Mouse (Mus musculus): ENCODE measurements around the gene Cd22.

The Cd22 gene

DNA sequence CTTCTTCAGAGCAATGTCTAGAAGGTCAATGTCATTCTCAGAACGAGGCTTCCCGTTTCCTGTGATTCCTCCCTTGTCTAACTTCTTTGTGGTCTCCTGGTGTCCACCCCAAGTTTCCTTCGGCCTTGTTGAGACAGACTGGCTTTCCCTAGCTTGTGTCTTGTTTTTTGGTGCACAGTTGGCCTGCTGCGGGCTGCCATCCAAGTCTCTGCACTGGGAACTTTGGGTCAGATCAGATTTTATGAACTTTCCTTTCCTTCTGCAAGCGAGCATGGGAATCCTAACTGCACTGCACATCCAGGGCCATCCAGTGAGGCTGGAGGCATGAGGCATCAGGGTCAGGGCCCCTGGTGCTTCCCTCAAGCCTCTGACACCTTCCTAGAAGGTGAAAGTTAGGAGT is 58.6 kb downstream of the Cd22 start:
- DNase-seq (ENCODE audit: low read depth in 1 of 2, low spot score in 2 of 2) = no peak

DNA sequence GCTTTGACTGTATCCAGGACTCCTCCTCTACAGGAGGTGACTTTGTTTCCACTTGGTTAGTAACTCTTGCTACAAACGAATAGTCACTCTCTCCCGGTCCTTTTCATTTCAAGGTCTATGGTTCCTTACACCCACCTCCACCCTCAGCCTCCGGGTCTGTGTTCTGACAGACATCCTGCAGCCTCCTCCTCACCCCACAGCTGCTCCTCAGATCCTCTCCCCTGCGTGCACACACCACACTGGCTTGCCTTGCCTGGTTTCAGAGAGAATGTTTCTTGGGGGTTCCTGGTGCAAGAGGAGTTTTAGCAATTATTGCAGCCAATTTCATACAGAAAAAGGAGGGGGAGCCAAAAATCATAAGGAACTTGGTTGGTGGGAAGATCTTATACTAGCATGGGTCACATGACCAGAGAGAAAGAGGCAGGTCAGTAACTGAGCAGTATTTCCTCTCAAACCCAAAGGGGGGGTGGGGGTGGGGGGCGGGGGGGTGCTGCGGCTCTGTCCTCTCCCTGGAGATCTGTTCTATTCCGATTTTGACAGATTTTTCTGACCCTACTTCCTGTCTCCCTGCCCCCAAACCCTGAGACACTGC is 59.2 kb downstream of the Cd22 start:
- DNase-seq (ENCODE audit: low read depth in 1 of 2, low spot score in 2 of 2) = no peak

DNA sequence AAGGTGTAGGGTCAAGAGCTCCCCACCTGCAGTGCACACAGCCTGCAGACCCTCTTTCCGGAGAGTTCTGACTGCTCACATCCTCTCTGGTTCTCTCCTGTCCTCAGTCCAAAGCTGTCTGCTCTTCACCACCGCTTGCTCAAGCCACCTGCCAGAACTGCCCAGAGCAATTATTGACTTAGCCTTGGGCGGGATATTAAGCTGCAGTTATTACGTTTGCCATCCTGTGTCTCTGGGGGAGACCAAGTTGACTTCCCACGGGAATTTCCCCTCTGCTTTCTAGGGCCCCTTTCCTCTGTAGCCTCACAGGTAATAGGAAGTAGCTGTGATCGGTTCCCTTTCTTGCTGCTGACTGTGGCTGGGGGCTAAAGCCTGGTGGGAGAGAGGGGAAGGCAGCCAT is 60.0 kb downstream of the Cd22 start:
- no peak for DNase-seq (ENCODE audit: low read depth in 1 of 2, low spot score in 2 of 2)
